Mouse (Mus musculus) hindbrain, embryonic 12.5 days (tissue): ENCODE measurements around the gene Nek8. TPM values are rescaled to one million over a fixed set of nuclear protein-coding genes. Genes with fewer than 3 reads are reported as not detected.

Experiments used
- ATAC-seq: fragments of 200-750 bp; cut with Nextera tagmentation; 2 replicates; pipeline ENCODE4 v1.8.0; 2017; ENCODE audit warnings: moderate TSS enrichment; ENCODE audit not compliant: low FRiP score
- H3K27ac ChIP-seq: fragments of 300-500 bp; sonication (generic); 2 replicates; pipeline ENCODE4 v1.5.1; 2016; ENCODE audit warnings: mild to moderate bottlenecking
- H3K27me3 ChIP-seq: fragments of 300-500 bp; sonication (generic); 2 replicates; pipeline ENCODE4 v1.6.1; 2016; ENCODE audit warnings: mild to moderate bottlenecking
- H3K36me3 ChIP-seq: fragments of 300-500 bp; sonication (generic); 2 replicates; pipeline ENCODE4 v1.6.1; 2016; ENCODE audit warnings: mild to moderate bottlenecking
- H3K4me1 ChIP-seq: fragments of 300-500 bp; sonication (generic); 2 replicates; pipeline ENCODE4 v1.6.1; 2016
- H3K4me2 ChIP-seq: fragments of 300-500 bp; sonication (generic); replicated peaks from 2 replicates; pipeline ENCODE4 v1.6.1; 2016; ENCODE audit warnings: mild to moderate bottlenecking
- H3K4me3 ChIP-seq: fragments of 300-500 bp; sonication (generic); 2 replicates; pipeline ENCODE4 v1.5.1; 2016; ENCODE audit warnings: mild to moderate bottlenecking
- H3K9ac ChIP-seq: fragments of 300-500 bp; sonication (generic); 2 replicates; pipeline ENCODE4 v1.6.1; 2016; ENCODE audit warnings: mild to moderate bottlenecking, moderate library complexity
- H3K9me3 ChIP-seq: fragments of 300-500 bp; sonication (generic); replicated peaks from 2 replicates; pipeline ENCODE4 v1.6.1; 2016; ENCODE audit warnings: mild to moderate bottlenecking
- WGBS: fragments of 180-500 bp; shearing (Covaris S2); methylation state at CpG from one replicate; pipeline ENCODE4 v1.1.7; 2016; 5-methylcytosine and 5-hydroxymethylcytosine counted together
- polyA plus RNA-seq: library from polyadenylated mRNA; unstranded; fragments of >200 nt; fragmentation: Nextera tagmentation; extraction: Ambion mirVana; gene quantifications from 2 replicates; pipeline ENCODE4 v1.2.1, GENCODE M21; 2016

The Nek8 gene
- polyA plus RNA-seq, 1 experiment from 2014 or later, result 12.9 TPM

DNA sequence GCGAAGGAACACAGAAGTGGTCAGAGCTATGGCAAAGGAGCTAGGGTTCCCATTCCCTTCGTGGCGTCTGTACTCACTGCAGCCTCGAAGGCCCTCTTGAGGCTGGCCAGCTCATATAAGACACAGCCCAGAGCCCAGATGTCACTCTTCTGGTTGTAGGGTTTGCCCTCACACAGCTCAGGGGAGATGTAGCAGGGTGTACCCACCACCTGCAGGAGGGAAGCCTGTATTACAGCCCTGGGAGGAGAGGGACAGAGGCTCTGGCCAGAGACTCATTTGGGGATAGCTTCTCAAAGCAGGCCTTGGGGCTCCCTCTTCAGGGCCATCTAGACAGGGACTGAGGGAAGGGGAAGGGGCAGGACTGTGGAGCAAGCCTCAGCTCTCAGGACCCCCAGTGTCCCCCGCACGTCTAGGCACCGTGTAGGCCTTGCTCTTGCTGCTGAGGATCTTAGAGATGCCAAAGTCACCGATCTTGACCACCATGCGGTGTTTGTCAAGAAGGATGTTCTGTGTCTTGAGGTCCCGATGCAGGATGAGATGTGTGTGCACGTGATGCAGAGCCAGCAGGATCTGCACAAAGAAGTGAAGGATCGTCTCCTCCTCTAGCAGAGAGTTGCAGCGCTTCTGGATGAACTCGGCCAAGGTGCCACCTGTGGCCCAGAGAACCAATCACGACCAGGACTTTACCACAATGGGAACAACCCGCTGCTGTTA is 4.3 kb downstream of the Nek8 start:
- Histone ChIP-seq H3K27me3 (no peaks in the 10 kb centered on the region), H3K4me1 (peaks cover 10% of the 10 kb centered on the region), H3K9ac (no peak overlapping the region), H3K36me3 (no peaks in the 10 kb centered on the region), H3K4me3 (no peak overlapping the region), H3K27ac (no peak overlapping the region), H3K4me2 (no peak overlapping the region), H3K9me3 (no peaks in the 10 kb centered on the region)
- WGBS, result 83% methylated on average over 16 of the region's 16 CpGs
- ATAC-seq, result no peak

DNA sequence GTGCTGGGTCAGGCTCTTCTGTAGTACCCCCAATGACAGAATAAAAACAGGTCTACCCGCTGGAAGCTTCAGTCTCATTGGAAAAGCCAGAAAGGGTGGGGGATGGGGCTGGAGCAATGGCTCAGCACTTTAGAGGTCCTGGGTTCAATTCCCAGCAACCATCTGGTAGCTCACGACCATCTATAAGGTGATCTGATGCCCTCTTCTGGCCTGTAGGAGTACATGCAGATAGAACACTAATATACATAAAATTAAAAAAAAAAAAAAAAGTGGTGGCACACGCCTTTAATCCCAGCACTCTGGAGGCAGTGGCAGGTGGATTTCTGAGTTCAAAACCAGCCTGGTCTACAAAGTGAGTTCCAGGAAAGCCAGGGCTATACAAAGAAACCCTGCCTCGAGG is 5.1 kb downstream of the Nek8 start:
- Histone ChIP-seq H3K9ac (no peak overlapping the region), H3K4me2 (no peak overlapping the region), H3K27ac (no peak overlapping the region), H3K9me3 (no peaks in the 10 kb centered on the region), H3K27me3 (no peaks in the 10 kb centered on the region), H3K4me1 (peaks cover 3% of the 10 kb centered on the region; the same call in 1 of the 2 replicates), H3K36me3 (no peaks in the 10 kb centered on the region), H3K4me3 (no peak overlapping the region)
- 66% methylated on average over 4 of the region's 4 CpGs for WGBS
- no peak for ATAC-seq

DNA sequence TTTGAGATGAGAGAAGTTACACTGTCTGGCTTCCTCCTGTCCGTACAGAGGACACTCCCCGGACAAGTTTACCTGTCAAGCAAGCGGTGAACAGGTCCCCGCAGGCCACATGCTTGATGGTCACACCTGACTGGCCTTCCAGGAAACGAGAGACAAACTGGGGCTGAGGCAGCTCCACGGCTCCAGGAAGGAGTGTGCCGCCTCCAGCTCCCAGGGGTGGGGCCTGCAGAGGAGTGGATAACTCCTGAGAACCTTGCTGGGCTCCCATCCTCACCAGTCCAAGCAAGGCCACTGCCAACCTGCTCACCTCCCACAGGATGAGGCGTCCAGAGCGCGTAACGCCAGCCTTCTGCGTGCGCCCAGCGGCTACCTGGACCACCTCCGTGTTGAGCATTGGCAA is 6.2 kb downstream of the Nek8 start:
- Histone ChIP-seq H3K27me3 (no peaks in the 10 kb centered on the region), H3K4me3 (no peak overlapping the region), H3K4me1 (peaks cover 7% of the 10 kb centered on the region), H3K9me3 (no peaks in the 10 kb centered on the region), H3K9ac (no peak overlapping the region), H3K36me3 (no peaks in the 10 kb centered on the region), H3K4me2 (no peak overlapping the region), H3K27ac (no peak overlapping the region)
- 88% methylated on average over 15 of the region's 15 CpGs for WGBS
- no peak for ATAC-seq

DNA sequence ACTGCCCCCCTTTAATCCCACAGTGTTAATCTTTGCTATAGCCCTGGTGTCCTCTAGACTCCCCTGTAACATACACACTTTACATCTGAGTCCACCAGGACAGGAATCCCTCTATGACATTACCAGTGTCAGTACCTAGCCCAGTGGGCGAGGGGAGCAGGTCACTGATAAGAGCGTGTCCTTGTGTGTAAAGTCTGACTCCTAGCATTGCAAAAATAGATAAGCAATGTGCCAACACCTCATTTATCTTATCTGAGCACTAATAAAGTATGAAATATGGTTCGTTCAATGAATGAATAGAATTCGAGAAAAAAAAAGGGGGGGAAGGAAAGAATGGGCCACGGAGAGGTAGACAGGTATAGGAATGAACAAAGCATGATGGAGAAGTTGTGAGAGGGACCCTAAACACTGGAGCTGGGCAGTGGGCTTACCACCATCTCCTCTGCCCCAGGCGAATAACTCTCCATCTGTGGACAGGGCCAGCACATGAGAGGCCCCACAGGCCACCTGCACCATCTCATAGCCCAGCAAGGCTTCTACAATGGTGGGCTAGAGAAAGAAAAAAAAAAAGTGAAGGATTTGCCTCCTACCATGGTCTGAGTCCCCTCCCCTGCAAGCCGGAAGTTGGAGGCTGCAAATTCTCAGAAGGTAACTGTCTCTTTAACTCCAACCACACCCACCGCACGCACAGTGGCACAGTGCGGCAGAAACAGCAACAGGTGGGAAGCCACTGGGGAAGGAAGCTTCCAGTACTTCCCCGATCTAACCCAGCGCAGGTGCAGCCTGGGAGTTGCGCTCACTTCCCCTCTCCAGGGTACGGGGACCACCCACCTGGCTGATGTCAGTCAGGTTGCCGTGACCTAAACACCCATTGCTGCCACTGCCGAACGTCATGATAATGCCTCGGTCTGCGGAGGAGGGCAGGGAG is 7.7 kb downstream of the Nek8 start:
- H3K9ac ChIP-seq, result no peak overlapping the region
- H3K27ac ChIP-seq, result no peak overlapping the region
- H3K4me3 ChIP-seq, result no peak overlapping the region
- WGBS, result 65% methylated on average over 19 of the region's 19 CpGs
- H3K4me1 ChIP-seq, result peaks cover 9% of the 10 kb centered on the region
- no peaks in the 10 kb centered on the region for H3K9me3 ChIP-seq
- no peak overlapping the region for H3K4me2 ChIP-seq
- no peaks in the 10 kb centered on the region for H3K36me3 ChIP-seq
- no peaks in the 10 kb centered on the region for H3K27me3 ChIP-seq
- no peak for ATAC-seq

DNA sequence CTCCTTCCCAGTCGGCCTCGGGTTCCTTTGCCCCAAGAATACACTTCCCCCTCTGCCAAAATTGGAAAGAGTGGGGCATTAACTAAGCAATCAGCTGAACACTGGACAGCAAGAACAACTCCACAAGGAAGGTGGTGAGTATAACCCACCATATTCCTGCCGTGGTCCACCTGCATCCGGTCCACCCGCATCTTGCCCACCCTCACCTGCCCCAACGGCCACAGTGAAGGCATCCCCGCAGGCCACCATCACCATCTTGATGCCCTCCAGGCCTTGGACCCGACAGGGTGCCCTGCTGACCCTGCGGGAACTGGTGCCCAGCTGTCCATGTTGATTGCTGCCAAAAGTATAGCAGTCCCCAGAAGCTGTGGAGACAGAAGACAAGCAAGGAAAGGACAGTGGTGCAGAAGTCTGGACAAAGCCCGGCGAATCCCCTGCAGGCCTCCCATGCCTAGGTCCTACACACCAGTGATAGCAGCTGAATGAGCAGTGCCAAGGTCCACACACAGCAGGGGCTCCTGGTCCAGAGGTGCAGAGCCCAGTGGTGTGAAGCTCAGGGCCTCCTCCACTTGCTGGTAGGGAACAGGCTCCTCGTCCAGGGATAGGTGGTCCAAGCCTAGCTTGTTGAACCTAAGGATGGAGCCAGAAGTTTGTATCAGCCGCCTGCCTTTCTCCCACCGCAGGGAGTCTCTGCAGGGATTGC is 9.1 kb downstream of the Nek8 start:
- Histone ChIP-seq H3K27ac (no peak overlapping the region), H3K9me3 (no peaks in the 10 kb centered on the region), H3K9ac (no peak overlapping the region), H3K4me3 (no peak overlapping the region), H3K36me3 (peaks cover 1% of the 10 kb centered on the region), H3K4me1 (peaks cover 23% of the 10 kb centered on the region), H3K4me2 (no peak overlapping the region), H3K27me3 (no peaks in the 10 kb centered on the region)
- no peak for ATAC-seq
- 87% methylated on average over 14 of the region's 14 CpGs for WGBS

DNA sequence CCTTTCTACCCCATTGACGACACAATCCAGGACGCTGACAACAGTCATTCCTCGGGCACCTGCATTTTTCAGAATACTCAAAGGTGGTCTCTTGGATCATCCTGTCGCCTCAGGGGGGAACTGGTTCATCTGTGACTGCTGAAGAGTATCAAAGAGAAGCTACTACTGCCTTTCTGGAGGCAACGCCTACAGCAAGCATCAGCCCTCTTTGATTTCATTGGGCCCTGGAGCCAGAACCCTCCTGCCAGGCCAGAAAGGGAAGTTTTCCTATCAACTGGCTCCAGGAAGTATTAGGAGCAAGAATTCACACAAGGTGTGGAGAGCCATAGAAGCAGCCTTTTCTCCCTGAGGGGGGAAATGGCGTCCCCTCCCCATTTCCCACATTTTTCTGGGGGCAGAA is 9.8 kb downstream of the Nek8 start:
- Histone ChIP-seq H3K9ac (no peak overlapping the region), H3K4me1 (peaks cover 29% of the 10 kb centered on the region), H3K9me3 (no peaks in the 10 kb centered on the region), H3K4me2 (no peak overlapping the region), H3K27ac (no peak overlapping the region), H3K36me3 (peaks cover 9% of the 10 kb centered on the region), H3K4me3 (no peak overlapping the region), H3K27me3 (no peaks in the 10 kb centered on the region)
- 78% methylated on average over 6 of the region's 6 CpGs for WGBS
- ATAC-seq, result no peak

DNA sequence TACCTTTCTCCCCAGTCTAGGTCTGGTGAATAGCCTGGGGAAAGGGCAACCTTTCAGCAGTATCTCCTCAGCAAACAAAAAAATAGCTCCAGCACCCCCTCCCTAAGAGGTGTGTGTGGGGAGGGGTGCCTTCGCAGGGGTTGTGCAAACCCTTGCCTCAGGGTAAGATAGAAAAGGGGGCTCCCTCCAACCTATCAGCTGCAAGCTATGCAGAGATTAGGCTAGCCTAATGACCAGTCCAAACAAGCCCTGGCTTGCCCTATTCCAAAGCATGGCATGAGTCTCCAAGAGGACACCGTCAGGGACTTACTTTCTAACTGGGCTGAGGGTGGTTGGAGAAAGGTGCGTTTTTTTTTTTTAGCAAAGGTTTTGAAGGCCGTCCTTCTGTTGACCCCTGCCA is 10.3 kb downstream of the Nek8 start:
- Histone ChIP-seq H3K4me3 (peak overlapping the region; percentile 95), H3K4me1 (peaks cover 29% of the 10 kb centered on the region), H3K4me2 (peak overlapping the region; percentile 84), H3K9ac (no peak overlapping the region), H3K36me3 (peaks cover 14% of the 10 kb centered on the region), H3K27ac (peak overlapping the region; percentile 97), H3K9me3 (no peaks in the 10 kb centered on the region), H3K27me3 (no peaks in the 10 kb centered on the region)
- WGBS, result 43% methylated on average over 4 of the region's 4 CpGs
- no peak for ATAC-seq

DNA sequence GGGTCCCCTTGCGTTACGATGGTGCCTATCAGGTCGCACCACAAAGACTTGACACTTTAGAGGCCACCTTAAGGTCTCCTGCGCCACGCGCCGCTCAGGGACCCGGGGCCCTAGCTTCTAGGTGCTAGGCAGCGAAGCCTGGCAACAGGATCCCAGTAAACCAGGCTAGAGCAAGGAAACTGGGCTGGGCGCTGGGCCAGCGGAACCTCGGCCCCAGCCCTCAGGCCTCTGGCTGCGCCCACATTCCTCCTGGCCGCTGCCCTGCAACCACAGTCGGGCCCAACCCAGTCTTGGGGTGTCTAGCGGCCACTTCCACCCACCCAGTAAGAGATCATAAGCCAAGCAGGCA is 10.7 kb downstream of the Nek8 start:
- no peaks in the 10 kb centered on the region for H3K27me3 ChIP-seq
- ATAC-seq, result peak; percentile 7; the same call in 1 of the 2 replicates

DNA sequence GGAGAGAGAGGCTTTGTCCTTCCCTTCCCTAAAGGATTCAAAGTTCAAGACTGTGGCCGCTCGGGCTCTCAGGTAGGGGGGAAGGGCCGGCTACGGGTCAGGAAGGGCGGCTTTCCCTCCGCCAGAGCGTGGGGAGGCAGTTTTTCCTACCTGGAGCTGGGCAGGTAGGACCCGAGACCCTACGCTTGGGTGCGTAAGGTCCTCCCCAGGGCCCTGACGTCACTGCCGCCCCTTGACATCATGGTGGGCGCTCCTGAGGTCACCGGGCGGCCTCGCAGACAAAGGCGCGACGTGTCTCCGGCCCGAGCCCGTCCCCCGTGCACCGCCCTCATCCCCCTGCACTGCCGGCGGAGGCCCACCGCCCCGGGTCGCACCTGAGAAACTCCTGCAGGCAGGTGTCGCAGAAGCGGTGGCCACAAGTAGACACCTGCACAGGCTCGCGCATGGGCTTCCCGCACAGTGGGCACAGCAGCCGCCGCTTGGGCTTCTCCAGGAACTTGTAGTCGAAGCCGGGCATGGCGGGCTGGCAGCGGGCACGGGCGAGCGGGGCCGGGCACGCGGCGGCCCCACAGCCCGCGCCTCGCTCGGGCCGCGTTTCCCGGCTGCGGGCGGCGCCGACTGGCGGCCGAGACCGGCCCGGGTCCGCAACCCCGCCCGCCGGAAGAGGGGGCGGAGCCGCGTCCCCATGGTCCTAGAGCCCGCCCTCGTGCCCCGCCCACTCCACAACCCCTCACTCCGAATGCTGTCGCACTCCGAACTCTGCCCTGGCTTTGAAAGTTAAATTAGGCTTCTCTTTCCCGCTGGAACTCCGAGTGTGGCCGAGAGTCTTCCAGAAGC is 11.3 kb downstream of the Nek8 start, which contains the start of gene Traf4:
Gene Traf4, minus strand, starts transcription at position 666 of the 837 bp plus-strand sequence.
- H3K4me2 ChIP-seq, result peak within 1 kb of the TSS; percentile 84
- peak; percentile 81 for ATAC-seq
- H3K27ac ChIP-seq, result peak within 1 kb of the TSS; percentile 97
- peak within 1 kb of the TSS; percentile 99 for H3K9ac ChIP-seq
- H3K9me3 ChIP-seq, result no peaks in the 10 kb centered on the region
- under 1% methylated on average over 44 of the region's 78 CpGs for WGBS
- H3K27me3 ChIP-seq, result no peaks in the 10 kb centered on the region
- peaks cover 29% of the 10 kb centered on the region for H3K4me1 ChIP-seq
- H3K4me3 ChIP-seq, result peak within 1 kb of the TSS; percentile 95
- peaks cover 24% of the 10 kb centered on the region for H3K36me3 ChIP-seq

More for the DNA sequence above, 10.7 kb downstream of the Nek8 start:
- peak overlapping the region; percentile 62 for H3K9ac ChIP-seq
- no peaks in the 10 kb centered on the region for H3K9me3 ChIP-seq
- peak overlapping the region; percentile 97 for H3K27ac ChIP-seq
- 2% methylated on average over 16 of the region's 16 CpGs for WGBS
- peaks cover 18% of the 10 kb centered on the region for H3K36me3 ChIP-seq
- H3K4me1 ChIP-seq, result peaks cover 29% of the 10 kb centered on the region
- H3K4me3 ChIP-seq, result peak overlapping the region; percentile 95
- H3K4me2 ChIP-seq, result peak overlapping the region; percentile 84

DNA sequence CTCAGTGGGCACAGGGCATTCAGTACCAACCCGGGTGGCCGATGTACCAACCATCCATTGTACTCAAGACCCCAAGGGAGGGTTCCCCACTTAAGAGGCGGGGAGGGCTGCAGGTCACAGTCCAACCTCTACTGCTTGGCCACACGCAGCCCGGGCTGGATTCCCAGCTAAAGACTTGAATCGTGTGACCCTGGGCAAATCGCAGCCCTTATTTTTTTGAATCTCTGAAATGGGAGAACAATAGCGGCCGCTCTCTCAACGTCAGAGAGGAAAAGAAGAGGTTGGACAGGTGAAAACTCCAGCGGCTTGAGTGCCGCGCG is 11.9 kb downstream of the Nek8 start:
- Histone ChIP-seq H3K27ac (peak overlapping the region; percentile 97), H3K27me3 (no peaks in the 10 kb centered on the region), H3K9ac (peak overlapping the region; percentile 99), H3K4me3 (peak overlapping the region; percentile 95), H3K4me2 (peak overlapping the region; percentile 84), H3K4me1 (peaks cover 30% of the 10 kb centered on the region), H3K9me3 (no peaks in the 10 kb centered on the region), H3K36me3 (peaks cover 30% of the 10 kb centered on the region)
- under 1% methylated on average over 14 of the region's 14 CpGs for WGBS
- peak; percentile 18; the same call in 1 of the 2 replicates for ATAC-seq

DNA sequence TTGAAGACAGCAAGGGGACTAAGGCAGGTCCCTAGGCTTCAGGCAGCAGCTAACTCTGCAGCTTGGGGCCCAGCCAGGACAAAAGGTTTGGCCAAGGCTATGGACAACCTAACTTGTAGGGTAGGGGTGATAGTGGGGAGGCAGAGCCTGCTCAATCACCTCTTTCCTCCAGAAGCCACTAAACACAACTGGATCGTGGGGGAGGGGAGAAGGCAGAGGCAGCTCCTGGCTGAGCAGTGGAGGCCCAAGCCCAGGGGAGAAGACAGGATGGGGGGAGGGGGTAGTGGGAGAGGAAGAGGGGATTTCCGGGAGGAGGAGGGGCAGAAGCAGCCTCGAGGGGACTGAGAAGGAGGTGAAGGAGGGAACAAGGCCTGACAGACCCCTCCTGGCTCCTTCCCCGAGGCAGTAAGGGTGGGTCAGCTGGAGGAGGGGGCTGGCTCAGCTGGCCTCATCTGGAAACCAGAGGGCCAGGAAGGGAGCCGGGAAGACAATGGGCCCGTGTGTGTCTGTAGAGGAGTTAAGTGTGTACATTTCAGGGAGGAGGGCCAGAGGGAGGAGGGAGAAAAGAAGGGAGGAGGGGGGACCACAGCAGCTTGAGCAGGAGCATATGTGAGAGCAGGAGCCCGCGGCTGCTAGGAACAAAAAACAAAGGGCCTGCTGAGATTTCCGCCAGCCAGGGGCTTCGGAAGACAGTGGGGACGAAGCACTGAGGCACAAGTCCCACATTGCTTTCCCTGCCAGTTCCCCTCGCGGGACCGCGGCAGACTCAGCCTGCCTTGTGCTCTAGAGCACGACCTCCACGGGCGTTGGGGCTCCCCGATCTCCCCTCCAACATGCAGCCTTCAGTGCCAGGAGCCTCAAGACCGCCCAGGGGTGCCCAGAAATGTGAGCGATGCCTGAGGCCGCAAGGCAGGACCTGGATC is 12.5 kb downstream of the Nek8 start:
- Histone ChIP-seq H3K9me3 (no peaks in the 10 kb centered on the region), H3K27ac (peak overlapping the region; percentile 97), H3K27me3 (no peaks in the 10 kb centered on the region), H3K9ac (peak overlapping the region; percentile 99), H3K4me3 (peak overlapping the region; percentile 95), H3K4me1 (peaks cover 34% of the 10 kb centered on the region), H3K4me2 (peak overlapping the region; percentile 84), H3K36me3 (peaks cover 36% of the 10 kb centered on the region)
- 0% methylated on average over 22 of the region's 22 CpGs for WGBS
- peak; percentile 77 for ATAC-seq
